Mouse (Mus musculus): Measurements from ENCODE around the gene Tmco3.

Tmco3 gene

GRCm38 (mm10) chr8:13287692-13288623, at the start of gene Tmco3, which contains the start of gene Dcun1d2:
TSS of gene Tmco3 (plus strand) at chr8:13288190.
TSS of gene Dcun1d2 (minus strand) at chr8:13288131.
- DNase-seq (ENCODE audit: low spot score in 2 of 2), result peak; percentile 94 to 96

GRCm38 (mm10) chr8:13240055-13240454, 47.9 kb upstream of the Tmco3 start:
- no peak for DNase-seq (ENCODE audit: low spot score in 2 of 2)

DNA sequence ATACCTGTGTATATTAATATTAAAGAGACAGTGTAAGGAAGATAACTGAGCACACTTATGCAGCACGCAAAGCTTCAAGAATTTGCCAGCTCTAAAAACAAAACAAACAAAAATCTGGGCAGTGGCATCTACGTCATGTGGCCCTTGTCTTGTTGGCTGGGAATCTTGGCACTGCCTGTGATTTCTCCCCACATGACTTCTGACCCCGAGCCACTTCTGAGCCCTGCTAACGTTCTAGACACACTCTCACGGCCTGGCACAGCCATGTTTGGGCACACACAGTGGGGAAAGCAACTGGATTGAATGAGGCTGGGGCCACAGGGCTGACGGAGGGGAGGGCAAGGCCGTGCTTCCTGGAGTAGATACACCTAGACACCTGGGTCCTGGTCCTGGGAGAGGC, 47.3 kb upstream of the Tmco3 start:
- DNase-seq (ENCODE audit: low spot score in 2 of 2), result no peak

DNA sequence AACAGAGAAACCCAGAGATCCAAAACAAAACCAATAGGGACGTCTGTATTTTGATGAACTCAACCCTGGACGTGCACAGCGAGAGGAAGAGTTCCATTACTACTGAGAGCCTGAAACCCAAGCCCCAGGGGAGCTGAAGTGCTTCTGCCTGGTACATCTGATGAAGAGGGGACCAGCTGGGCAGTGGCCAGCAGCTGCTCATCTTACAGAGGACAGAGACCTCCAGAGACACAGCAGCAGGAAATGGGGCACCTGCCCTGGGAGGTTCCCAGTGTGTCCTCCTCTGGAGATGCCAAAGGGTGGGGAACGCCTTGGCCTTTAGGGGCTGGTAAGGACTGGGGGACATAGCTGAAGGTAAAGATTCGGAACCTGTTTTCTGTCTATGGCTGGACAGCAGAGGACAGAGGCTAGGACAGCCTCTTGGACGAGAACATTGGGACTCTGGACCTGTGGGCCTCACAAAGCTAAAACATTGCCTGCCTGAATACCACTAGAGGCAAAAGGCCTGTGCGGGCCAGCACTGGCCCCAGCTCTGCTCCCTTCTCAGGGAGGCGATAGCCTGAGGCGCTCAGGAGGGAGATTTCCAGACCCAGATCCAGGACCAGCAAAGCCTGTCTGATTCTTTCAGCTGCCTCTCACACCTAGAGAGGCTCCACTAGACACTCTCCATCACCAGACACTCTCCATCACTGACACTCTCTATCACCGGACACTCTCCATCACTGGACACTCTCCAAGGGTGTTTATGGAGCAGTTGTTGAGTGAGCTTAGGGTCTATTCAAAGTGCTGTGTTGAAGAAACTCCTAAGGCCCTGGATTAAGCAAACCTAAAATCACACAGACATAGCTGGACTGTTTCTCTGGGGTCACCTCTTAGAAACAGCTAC, 44.8 kb upstream of the Tmco3 start:
- no peak for DNase-seq (ENCODE audit: low spot score in 2 of 2)

- no peak for DNase-seq (ENCODE audit: low spot score in 2 of 2)
Measured at GRCm38 (mm10) chr8:13244343-13244880, 43.6 kb upstream of the Tmco3 start.

DNA sequence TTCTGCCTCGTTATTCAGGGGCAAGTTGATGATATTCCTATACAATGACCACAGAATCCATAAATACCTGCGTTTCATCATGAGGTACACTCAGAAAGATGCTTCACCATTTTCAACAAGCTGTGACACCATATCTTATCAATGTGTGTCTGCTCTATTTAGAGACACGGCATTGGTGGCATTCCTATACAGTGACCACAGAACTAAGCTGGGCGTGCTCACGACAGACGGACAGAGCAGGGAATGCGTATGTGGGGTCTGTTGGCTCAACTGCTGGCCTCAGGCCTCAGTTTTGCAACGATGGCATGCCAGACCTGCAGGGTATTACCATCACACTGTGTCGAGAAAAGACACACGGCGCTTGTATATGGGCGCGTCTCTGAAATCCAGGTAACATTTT, 35.2 kb upstream of the Tmco3 start:
- no peak for DNase-seq (ENCODE audit: low spot score in 2 of 2)

DNA sequence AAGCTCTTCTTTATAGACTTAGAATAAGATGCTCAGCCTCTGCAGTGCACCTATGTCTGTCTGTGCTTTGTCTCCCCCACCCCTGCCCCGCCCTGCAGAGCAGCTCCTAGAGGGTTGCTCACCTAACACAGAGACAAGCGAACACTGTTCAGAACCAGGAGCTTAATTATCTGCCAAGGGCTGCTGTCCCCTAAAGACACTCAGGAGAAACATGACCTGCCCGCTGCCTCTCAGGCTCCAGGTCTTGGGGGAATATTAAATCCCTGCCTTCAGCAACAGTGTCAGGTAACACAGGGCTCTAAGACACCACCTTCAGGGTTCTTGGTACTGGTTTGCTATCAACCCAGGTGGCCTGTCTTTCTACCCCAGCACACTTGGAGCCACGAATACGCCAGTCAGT, 34.6 kb upstream of the Tmco3 start:
- no peak for DNase-seq (ENCODE audit: low spot score in 2 of 2)

DNA sequence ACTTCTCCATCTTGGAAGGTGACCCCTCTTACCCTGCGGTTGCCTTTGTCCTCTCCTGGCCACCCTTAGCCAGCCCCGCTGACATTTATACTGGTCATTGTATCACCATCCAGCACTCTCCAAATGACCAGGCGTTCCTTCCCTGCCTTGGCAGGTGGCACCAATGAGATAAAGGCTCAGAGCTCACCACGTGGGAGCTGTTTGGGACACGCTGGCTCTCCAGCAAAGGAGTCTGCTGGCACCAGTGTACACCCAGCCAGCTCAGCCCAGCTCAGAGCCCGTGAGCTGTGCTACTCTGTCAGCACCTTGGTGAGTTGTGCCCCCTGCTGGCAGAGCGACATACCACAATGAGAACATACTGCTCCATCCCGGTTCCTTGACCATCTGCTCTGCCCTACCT, 34.0 kb upstream of the Tmco3 start, which contains the start of gene Adprhl1:
Adprhl1 (minus strand) TSS at position 144 of the 400 bp plus-strand sequence.
- peak; percentile 79 to 81 for DNase-seq (ENCODE audit: low spot score in 2 of 2)

DNA sequence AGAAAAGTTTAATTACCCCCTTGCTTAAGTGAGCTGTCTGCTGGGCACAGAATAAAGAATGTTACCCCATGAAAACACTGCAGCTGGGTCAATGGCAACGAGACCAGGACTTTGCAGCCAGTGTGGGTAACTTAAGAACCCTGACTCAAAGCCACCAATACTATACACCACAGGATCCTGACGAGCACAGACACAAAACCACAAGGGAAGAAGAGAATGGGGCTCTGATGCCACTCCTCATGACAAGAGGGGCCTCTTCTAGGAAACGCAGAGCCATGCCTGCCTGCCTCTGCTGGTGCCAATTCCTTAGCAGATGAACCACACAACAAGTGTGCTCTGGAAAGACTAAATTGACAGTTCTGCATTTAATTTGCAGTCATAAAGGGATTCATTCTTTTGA, 24.6 kb upstream of the Tmco3 start:
- DNase-seq (ENCODE audit: low spot score in 2 of 2), result no peak

GRCm38 (mm10) chr8:13267566-13267965, 20.4 kb upstream of the Tmco3 start:
- DNase-seq (ENCODE audit: low spot score in 2 of 2), result no peak

DNA sequence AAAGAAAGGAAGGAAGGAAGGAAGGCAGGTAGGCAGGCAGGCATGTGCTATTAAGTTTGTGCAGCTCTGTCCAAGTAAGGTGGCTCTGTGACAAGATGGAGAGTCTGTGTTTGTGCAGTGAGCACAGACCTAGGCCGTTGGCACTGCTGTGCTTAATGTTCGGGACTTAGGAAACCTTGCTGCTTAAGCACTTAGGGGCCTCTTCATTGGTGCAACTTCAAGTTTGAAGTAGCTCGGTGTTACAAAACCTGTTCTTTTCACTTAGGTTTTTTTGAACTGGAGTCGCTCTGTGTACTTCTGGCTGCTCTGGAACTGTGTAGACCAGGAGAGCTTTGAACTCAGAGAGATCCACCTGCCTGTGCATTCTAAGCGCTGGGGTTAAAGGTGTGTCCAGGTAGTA, 15.2 kb upstream of the Tmco3 start:
- DNase-seq (ENCODE audit: low spot score in 2 of 2), result no peak

DNA sequence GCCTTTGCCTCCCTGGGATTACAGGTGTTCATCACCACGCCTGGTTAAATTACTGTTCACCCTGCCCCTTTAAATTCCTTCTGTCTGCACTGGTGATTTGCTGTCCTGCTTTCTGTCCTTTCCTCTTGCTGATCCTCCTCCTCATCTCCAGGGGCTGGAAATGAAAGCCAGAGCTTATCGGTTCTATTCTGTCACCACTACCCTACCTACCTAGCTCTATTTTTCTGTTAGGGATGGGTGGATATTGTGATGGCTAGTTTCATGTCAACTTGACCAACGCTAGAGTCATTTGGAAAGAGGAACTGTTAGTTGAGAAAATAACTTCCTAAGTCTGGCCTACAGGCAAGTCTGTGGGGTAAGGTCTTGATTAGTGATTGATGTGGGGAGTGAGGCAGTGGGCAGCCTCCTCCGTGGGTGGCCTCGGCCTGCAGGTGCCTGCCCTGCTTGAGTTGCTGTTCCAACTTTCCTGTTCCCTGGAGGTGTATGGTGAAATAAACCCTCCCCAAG, 11.0 kb upstream of the Tmco3 start:
- DNase-seq (ENCODE audit: low spot score in 2 of 2), result no peak

DNA sequence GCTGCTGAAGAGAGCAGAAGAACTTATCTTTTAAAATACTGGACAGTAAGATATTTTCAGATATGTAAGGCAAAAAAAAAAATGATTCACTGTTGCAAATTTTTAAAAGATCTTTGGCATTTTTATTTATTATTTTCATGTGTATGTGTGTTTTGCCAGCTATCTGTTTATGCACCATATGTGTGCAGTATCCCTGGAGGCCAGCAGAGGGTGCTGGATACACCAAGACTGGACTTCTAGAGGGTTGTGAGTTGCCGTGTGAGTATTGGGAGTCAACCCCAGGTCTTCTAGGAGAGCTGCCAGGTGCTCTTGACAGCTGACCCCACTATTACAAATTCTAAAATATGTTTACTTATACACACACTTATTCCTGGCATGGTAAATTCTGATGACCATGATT, 4.8 kb upstream of the Tmco3 start:
- no peak for DNase-seq (ENCODE audit: low spot score in 2 of 2)

GRCm38 (mm10) chr8:13287304-13287691, 692 bp upstream of the Tmco3 start:
- DNase-seq (ENCODE audit: low spot score in 2 of 2), result peak; percentile 69 to 77

DNA sequence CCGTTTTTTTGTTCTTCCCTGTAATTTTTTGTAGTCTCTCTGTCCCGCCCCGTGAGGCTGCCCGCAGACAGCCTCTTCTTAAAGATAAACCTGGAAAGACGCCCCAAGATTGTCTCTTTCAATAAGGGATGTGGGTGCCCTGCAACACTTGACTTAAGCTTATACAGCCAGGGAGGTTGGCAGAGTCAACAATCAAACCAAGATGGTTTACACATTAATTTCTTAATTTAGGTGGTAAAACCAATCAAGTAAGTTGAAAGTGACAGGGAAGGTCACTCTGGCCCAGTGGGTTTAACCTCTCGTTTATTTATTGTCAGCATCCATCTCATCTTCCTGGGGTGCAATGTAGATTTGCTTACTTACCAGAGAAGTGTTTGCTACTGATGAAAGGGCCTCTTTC, 656 bp downstream of the Tmco3 start:
- peak in 1 of 2 experiments; percentile 7 for DNase-seq (ENCODE audit: low spot score in 2 of 2)

GRCm38 (mm10) chr8:13292364-13292763, 4.4 kb downstream of the Tmco3 start:
- DNase-seq (ENCODE audit: low spot score in 2 of 2), result peak; percentile 83 to 84

GRCm38 (mm10) chr8:13293677-13294470, 5.9 kb downstream of the Tmco3 start:
- DNase-seq (ENCODE audit: low spot score in 2 of 2), result no peak

DNA sequence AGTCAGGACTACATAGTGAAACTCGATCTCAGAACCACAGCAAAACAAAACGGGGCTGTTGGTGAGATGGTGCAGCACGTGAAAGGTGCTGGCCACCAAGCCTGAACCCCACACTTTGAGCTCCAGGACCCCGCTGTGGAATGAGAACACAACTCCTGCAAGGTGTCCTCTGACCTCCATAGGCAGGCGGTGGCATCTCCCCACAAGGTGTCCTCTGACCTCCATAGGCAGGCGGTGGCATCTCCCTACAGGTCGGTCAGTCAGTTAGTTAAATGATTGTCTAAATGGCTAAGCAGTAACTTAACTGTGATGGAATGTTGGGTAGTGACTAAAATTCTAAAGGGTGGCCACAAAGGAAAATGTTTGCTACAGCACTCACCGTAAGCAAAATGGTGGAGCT, 11.6 kb downstream of the Tmco3 start:
- DNase-seq (ENCODE audit: low spot score in 2 of 2), result no peak

- no peak for DNase-seq (ENCODE audit: low spot score in 2 of 2)
Measured at GRCm38 (mm10) chr8:13301036-13301435, 13.0 kb downstream of the Tmco3 start.

DNA sequence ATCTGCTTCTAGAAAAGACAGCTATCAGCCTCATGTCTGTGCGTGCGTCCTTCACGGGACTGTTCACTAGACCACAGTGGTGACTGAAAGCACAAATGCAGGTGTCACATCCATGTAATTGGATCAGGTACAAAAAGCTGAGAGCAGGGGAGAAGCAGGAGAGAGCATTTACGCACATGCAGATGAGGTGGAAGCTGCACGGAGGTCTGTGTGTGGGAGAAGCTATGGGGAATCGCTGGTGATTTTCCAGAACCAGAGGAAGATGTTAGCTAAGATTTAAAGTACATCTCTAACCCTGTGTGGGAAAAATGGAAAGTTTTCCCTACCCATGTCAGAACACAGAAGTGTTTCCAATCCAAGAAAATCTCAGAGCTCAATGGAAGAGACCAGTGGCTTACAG, 17.5 kb downstream of the Tmco3 start:
- peak; percentile 41 to 46 for DNase-seq (ENCODE audit: low spot score in 2 of 2)

DNA sequence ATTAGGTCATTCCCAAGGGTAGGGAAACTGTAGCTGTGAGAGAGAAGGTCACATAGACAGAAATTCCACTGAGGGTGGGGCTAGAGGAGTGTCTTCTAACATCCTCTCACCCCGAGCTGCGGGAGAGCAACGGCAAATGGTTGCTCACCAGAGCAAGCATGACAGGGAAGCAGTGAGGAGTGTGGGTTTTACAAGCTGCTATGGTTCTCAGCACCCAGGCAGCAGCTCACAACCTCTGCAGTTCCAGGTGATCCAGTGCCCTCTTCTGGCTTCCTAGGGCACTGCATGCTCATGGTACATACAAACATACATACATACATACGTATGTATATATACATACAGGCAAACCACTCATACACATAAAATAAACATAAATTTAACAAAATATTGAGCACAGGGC, 17.9 kb downstream of the Tmco3 start:
- no peak for DNase-seq (ENCODE audit: low spot score in 2 of 2)

Measured in right cerebral cortex, adult 2 months (tissue).